Mouse (Mus musculus) mesoderm, embryonic 11.5 days (tissue): Measurements from ENCODE around the gene Nr3c2.
A peak's percentile ranks its signal among the peaks of the same experiment; 100 is the strongest.

Source experiments
- DNase-seq: peaks from one replicate; pipeline ENCODE4 v3.0.0-alpha.2; 2012; ENCODE audit warnings: low read depth, low spot score

The Nr3c2 gene

DNA sequence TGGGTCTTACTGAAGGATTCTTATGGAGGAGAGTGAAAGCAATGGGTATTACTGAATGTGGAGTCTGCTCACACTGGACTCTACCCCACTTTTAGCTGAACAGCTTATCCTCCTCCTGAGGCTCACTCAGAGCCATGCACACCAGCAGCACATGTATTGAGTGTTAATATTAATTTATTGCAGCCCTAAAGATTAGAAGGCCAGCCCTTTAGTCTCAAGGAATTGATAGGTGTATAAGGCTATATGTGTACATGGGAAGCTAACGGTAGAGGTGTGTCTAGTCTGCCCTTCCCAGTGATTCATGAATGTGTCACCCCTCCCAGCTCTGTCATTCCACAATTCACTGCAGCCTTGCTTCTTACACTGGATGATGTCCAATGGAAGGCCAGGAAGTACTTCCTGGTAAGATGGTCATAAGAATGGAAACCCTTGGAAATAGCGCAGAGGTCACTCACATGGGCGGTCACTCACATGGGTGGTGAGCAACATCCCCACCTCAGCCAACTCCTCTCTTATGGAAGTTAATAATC, 156.3 kb downstream of the Nr3c2 start:
- no peak for DNase-seq

- no peak for DNase-seq
These were observed 157.6 kb downstream of the Nr3c2 start for GRCm38 (mm10) chr8:77056853-77057252.

- DNase-seq = no peak
These were observed 183.4 kb downstream of the Nr3c2 start for GRCm38 (mm10) chr8:77082687-77083086.

DNA sequence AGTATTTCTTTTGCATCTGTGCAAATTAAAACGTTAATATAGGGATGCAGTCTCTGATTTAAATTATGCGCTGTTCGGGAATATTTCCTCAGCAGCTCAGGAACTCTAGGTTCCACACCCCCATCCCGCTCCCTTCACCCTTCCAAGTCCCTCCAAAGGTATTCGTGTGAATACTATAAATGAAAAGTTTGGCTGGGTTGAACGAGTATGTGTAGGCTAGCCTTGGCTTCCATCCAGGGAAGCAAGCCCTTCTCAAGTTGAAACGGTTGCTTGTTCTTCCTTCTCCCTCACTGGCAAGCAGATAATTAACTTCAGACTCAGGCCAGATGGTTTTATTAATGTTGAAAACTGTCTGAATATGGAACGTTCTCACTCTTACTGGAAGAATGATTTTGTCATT, 186.8 kb downstream of the Nr3c2 start:
- no peak for DNase-seq

DNA sequence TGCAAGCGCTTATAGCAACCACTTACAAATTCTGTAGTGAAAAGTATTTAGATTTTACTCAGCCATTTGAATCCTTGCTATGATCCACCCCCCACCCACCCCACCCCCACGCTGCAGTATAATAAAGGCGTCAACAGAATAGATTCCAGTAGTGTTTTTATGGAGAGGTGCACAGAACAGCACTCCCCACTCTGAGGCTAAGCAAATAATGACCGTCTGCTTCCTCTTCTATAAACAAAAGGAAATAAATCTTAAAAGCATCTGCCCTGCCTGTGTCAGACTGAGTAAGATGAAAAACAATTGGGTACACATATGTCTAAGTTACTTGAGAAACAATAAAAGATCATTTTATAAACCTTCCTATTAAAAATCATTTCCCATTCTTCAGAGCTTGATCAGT, 197.5 kb downstream of the Nr3c2 start:
- no peak for DNase-seq

DNA sequence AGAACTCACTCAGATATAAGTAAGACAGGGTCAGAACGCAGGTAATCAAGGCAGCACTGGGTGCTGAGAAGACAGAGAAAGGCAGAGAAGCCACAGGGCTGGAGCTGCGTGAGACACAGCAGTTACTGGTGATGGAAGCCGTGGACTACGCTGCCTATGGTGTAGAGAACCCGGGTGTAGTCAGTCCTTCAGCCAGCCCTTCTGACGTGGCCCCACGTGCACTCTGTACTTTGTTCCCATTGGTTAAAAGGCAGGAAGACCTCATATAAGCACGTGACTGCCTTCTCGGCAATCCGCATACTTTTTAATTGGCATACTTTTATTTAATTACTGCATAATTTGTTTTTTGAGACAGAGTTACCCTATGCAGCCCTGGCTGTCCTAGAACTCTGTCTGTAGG, 198.9 kb downstream of the Nr3c2 start:
- DNase-seq = no peak

- DNase-seq = no peak
These were observed 201.1 kb downstream of the Nr3c2 start for GRCm38 (mm10) chr8:77100370-77100769.

GRCm38 (mm10) chr8:77102879-77103278, 203.6 kb downstream of the Nr3c2 start:
- DNase-seq = no peak

GRCm38 (mm10) chr8:77112719-77113118, 213.5 kb downstream of the Nr3c2 start:
- no peak for DNase-seq

- no peak for DNase-seq
These were observed 215.5 kb downstream of the Nr3c2 start for GRCm38 (mm10) chr8:77114769-77115168.

- DNase-seq = no peak
These were observed 217.3 kb downstream of the Nr3c2 start for GRCm38 (mm10) chr8:77116419-77117079.

GRCm38 (mm10) chr8:77120810-77121570, 221.7 kb downstream of the Nr3c2 start:
- no peak for DNase-seq

DNA sequence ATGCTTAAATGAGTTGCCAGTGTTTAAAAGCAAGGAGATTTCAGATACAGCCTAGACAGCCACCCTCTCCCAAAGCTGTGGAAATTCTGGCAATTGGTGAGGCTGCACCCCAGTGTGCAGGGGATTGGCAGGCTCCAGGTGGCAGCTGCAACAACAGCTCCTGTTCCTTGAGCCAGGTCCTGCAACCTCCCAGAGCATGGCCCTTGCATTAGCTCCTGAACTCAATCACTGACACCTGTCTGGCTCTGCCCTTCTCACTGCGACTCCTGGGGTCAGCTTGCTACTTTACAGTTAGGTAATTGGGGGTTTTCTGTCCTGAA, 222.3 kb downstream of the Nr3c2 start:
- DNase-seq = no peak

DNA sequence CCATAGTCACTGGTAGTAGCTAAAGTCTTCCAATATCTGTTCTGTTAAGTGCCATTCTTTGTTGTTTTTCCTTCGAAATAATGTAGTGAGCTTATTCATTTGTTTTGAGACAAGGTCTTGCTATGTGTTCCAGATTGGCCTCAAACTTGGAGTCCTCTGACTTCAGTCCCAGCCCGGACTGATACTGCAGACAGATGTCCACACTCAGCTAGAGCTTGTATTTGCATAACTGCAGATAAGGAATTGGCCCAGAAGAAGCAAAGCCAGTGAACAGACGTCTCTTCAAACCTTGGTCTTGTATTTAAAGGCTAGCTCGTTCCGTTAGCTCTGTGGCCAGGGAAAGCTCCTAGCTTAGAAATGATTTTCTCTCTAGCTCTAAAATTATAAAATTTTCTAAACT, 223.1 kb downstream of the Nr3c2 start:
- DNase-seq = no peak

DNA sequence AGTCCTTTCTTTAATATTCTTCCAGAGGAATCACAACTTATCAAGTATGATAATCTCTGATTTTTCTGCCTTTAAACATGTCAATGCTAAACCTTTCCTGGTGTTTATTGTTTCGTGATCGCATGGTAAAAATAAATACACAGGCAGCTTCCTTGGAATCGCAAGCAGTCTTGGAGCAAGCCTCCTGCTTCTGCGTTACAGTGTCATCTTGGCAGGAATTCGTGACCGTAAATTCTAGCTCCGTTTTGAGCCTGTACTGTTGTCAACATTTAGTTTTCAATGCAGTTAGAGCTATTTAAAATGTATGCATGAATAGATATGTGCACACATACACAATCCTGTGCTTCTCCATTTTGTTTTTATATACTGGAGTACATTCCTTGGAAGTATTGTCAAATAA, 226.5 kb downstream of the Nr3c2 start:
- DNase-seq = no peak

GRCm38 (mm10) chr8:77128006-77128405, 228.8 kb downstream of the Nr3c2 start:
- no peak for DNase-seq

- peak; percentile 25 for DNase-seq
These were observed 233.8 kb downstream of the Nr3c2 start for GRCm38 (mm10) chr8:77132903-77133637.

DNA sequence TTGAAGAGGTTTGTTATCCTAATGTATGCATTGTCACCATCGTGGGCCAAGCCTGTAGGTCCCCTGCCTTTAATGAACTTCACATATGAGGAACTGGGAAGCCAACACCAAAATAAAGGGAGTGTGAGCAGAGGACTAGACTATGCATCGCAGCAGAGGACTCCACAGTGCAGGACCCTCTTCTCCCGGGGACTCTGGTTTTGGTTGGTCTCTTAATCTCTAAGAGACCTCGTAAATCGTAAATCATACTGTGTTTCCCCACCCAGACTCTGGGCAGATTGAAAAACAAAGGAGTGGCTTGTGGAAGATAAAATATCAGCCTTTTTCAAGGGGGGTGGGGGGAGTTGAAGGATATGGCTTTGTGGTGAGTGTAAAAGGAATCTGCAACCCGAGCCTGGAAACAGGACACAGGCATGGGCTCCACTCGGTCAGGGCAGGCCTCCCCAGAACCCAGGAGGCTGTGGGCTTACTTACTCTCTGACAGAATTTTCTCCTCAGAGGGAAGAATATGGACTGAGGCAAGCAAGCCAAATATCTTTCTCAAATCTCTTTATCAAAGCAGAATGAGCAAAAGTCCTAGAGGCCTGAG, 234.6 kb downstream of the Nr3c2 start:
- peak; percentile 27 for DNase-seq

DNA sequence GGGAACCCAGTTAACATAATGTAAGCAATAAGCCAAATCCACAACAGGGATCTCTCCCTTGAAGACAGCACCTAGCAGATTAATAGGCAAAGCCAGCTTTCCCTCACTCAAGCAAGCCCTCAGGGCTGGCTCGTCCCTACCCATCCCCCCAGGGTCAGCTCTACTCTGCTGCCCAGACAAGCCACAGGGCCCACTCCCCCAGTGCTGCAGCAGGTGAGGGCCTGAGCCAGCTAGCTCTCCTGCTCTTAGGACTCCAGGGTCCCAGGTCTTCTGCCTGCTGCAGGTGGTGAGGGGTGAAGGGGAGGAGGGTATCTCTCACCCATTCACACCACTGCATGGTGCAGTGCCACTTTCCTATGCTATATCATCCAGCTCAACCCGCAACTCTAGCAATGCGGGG, 246.0 kb downstream of the Nr3c2 start:
- no peak for DNase-seq

DNA sequence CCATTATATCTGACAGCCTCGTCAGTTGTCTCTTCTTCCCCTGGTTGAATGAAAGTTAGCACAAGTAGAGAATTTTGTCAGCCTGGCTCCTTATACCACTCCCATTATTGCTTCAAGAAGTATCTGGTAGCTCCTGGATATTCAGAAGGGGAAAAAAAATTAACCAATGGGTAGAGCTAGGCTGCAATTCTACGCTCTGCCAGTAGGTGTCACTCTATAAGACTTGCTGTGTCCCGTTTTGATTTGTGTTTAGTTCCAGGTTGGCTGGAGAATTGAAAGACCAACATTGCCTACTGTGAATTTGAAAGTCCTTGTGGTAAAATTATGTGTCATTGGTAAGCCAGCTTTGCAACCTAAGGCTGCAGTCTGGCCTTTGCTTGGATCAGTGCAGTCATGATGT, 255.3 kb downstream of the Nr3c2 start:
- DNase-seq = peak; percentile 39

GRCm38 (mm10) chr8:77169320-77169719, 270.1 kb downstream of the Nr3c2 start:
- no peak for DNase-seq

GRCm38 (mm10) chr8:77169757-77170438, 270.7 kb downstream of the Nr3c2 start:
- DNase-seq = no peak
